Mouse (Mus musculus) lung, adult 2 months (tissue): Measurements from ENCODE around the gene Gm10065.

Source experiments
- CTCF ChIP-seq: fragments of 200-500 bp; IDR thresholded peaks from 2 replicates; pipeline ENCODE4 v1.5.1; 2011; ENCODE audit warnings: mild to moderate bottlenecking, low read length, control low read depth; ENCODE audit not compliant: insufficient read depth
- POLR2A ChIP-seq: fragments of 200-500 bp; IDR thresholded peaks from 2 replicates; pipeline ENCODE4 v1.6.1; 2011; ENCODE audit warnings: low read depth, mild to moderate bottlenecking, control low read depth, low read length, borderline replicate concordance; ENCODE audit errors: extremely low read depth

GRCm38 (mm10) chr13:21441207-21441572 is 38.1 kb downstream of the Gm10065 start:
- TF ChIP-seq CTCF (no peak), POLR2A (no peak)
